Mouse (Mus musculus): ENCODE measurements at regions not wholly inside any gene's neighbourhood (a gene's known extent, or its start where the extent isn't known, plus 50 kb on each side); places are given as distances from the start of the nearest gene placed in this dataset.

DNA sequence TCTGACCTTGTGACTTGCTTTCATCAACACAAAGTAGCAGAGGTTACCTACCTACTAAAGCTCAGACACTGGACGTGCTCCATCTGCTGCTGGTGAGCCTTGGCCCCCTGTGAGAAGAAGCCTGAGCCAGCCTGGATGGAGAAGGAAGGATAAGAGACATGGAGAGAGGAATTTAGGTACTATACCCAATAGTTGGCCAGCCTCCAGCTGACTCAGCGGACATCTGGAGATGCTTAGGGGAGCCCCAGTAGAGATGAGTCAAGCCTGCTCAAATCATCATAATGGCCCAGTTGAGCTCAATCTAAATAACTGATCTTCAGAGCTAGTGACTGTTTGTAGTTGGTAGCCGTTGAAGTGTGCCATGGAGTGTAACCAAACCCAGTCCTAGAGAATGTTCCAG, 53.7 kb upstream of the Ripply2 start:
- no peak for DNase-seq

DNA sequence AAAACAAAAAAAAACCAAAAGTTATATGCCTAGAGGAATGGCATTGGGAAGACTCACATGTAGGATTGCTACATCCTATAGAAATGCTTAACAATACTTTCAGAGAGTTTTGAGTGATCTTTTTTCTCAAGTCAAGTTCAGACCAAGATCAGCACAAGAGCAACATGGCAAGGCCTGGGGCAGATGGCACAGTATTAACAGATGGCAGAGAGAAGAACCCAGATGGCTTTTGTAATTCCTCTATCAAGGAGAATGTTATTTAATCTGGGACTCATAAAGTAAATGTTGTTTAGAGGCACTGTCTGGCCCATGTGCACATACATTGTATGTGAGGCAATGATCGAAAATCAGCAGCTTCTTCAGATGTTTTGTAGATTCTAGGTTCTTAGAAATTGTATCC, 58.3 kb upstream of the Ripply2 start:
- no peak for DNase-seq

DNA sequence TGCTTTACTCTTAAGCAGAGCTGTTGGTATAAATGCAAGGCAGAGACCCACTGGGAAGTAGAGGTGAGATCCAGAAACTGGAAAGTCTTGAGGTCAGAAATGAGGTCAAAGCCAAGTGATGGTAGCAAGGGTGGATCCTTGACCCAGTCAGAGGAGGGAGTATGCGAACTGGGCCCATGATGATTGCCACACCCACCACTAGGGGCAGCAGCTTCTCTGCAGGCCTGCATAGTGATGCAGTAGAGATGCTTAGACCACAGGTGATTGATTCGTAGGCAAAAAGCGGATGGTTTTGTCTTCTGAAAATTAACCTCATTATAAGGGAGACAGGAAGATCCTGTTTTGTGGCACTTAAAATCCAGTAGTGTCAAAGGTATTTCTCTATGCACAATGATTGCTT, 59.6 kb upstream of the Ripply2 start:
- DNase-seq, result no peak

DNA sequence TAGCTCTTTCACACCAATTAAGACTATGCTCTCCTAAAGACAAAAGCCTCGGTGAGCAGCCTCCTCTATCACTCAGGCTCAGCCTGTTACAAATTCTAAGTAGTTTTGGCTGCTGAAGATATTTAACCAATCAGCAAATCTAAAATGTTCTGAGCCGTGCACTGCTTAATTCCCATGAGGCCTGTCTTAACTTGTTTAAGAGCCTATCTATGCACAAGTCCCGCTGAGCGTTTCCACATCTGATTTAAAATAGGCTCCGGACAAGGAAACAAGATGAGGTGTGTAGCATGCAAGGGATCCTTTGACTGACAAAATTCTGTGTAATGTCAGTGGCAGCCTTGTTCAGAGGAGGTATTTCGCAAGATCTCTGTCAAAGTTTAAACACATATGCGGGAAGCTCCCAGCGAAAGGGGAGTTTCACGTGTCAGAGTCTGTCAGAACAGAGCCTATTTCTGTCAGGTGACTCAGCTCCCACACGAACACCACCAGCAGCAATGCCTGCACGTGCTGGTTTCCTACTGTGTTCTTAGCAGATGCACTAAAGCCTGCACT, 63.3 kb upstream of the Ripply2 start:
- peak; percentile 21 for DNase-seq

DNA sequence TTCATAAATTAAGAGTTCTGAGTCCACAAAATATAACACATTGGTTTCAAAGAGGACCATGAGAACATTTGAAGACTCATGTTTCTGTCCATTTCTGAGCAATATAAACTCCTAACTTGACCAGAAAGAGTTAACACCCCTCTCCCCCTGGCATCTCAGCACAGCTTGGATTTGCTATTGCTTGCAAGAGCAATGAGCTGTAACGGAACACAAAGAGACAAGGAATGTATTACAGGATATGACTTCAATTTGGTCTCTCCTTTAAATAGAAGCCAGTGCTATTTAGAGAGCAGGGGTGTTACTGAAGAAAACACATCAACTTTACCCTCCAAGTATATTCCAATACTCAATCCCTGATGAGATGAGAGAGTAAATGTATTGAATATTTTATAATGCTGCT, 65.5 kb upstream of the Ripply2 start:
- DNase-seq, result peak; percentile 16

DNA sequence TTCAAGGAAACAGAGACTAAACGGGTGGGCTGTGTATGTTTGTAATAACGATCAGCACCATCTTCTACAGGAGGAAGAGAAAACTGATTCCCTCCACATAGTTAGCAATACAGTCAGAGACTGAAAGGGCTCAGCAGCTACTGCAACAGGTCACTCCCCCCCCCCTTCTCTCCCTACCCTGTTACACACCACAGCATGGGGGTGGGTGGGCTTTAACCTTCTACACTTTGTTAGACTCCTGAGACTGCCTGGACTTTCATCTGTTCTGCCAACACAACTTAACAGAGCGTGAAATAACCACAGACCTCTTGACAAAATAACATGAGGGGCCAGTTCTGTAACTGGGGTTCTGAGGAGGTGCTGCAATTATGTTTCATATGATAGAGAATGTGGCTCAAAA, 50.7 kb upstream of the Snap91 start:
- peak; percentile 49 for DNase-seq

All from kidney, adult 9 months (tissue).